ENCODE assay signal across 17 mouse cellular contexts in genomic region chr7:111263302-111263701, GRCm38 (mm10).
A peak's percentile ranks its signal among the peaks of the same experiment; 100 is the strongest.
DNase-seq lines count a peak whose midpoint lies in the region; ATAC-seq and TF ChIP-seq lines count a peak whose summit lies in the region.
"Had no signal": no experiment of that assay in that cellular context is flagged by ENCODE, and none has a peak within 500 bp of the region (broad histone marks: within the 10 kb centered on the region; RNA-seq: fewer than 3 reads in every experiment).

No protein-coding gene starts in this region.

- DNase-seq in forebrain, postnatal 0 days, result no peak
- DNase-seq in forebrain, embryonic 14.5 days (ENCODE audit: low spot score), result no peak
- DNase-seq in lung, adult 2 months, result no peak
- no peak for DNase-seq in lung, postnatal 14 days
- DNase-seq in ES-CJ7 (ENCODE audit: low read depth, low spot score), result peak; percentile 14
- DNase-seq in induced T-regulatory cell, adult 2 months (ENCODE audit: low read depth), result peak; percentile 29
- no peak for DNase-seq in right cerebral cortex, adult 18-20 months
- DNase-seq: adrenal gland, postnatal 36 days; cerebellum, adult 9-10 months; gastrocnemius, postnatal 36 days; liver, embryonic 13.5 days had no signal

- TF ChIP-seq POLR2A in lung, adult 2 months (IDR thresholded peaks at IDR 0.05; ENCODE audit: borderline replicate concordance, extremely low read depth, low read depth, low read length), result no peak

- H3K27me3 ChIP-seq in forebrain, postnatal 0 days (ENCODE audit: insufficient read depth, low read length), result no peaks in the 10 kb centered on the region
- H3K27me3 ChIP-seq in forebrain, embryonic 14.5 days (replicated peaks; ENCODE audit: control insufficient read depth, insufficient read depth, low read length), result no peaks in the 10 kb centered on the region
- no peaks in the 10 kb centered on the region for H3K27me3 ChIP-seq in midbrain, embryonic 15.5 days (replicated peaks)
- H3K27me3 ChIP-seq: forebrain, embryonic 15.5 days; heart, embryonic 15.5 days; liver, embryonic 13.5 days; neural tube, embryonic 15.5 days had no signal

- no peaks in the 10 kb centered on the region for H3K9me3 ChIP-seq in forebrain, postnatal 0 days (ENCODE audit: low read length)
- H3K9me3 ChIP-seq in forebrain, embryonic 14.5 days (replicated peaks; ENCODE audit: control insufficient read depth, low read length), result no peaks in the 10 kb centered on the region
- no peaks in the 10 kb centered on the region for H3K9me3 ChIP-seq in midbrain, embryonic 15.5 days
- H3K9me3 ChIP-seq: forebrain, embryonic 15.5 days; heart, embryonic 15.5 days; liver, embryonic 13.5 days; midbrain, embryonic 10.5 days; neural tube, embryonic 15.5 days had no signal

- no peaks in the 10 kb centered on the region for H3K36me3 ChIP-seq in forebrain, postnatal 0 days (ENCODE audit: insufficient read depth)
- no peaks in the 10 kb centered on the region for H3K36me3 ChIP-seq in forebrain, embryonic 14.5 days (ENCODE audit: control insufficient read depth, insufficient read depth, low read length)
- no peaks in the 10 kb centered on the region for H3K36me3 ChIP-seq in midbrain, embryonic 15.5 days (replicated peaks)
- H3K36me3 ChIP-seq: forebrain, embryonic 15.5 days; heart, embryonic 15.5 days; liver, embryonic 13.5 days; midbrain, embryonic 10.5 days; neural tube, embryonic 15.5 days had no signal

- no peaks in the 10 kb centered on the region for H3K4me1 ChIP-seq in forebrain, postnatal 0 days (ENCODE audit: insufficient read depth)
- no peaks in the 10 kb centered on the region for H3K4me1 ChIP-seq in forebrain, embryonic 14.5 days (ENCODE audit: control insufficient read depth, insufficient read depth, low read length)
- no peaks in the 10 kb centered on the region; the same call in 1 of the 2 replicates for H3K4me1 ChIP-seq in lung, adult 2 months (ENCODE audit: control insufficient read depth, insufficient read depth, low read length)
- H3K4me1 ChIP-seq in midbrain, embryonic 15.5 days, result no peaks in the 10 kb centered on the region
- H3K4me1 ChIP-seq: forebrain, embryonic 15.5 days; heart, embryonic 15.5 days; liver, embryonic 13.5 days; midbrain, embryonic 10.5 days had no signal

- WGBS in forebrain, postnatal 0 days, result 85% methylated on average over 1 of the region's 1 CpGs
- 83% methylated on average over 1 of the region's 1 CpGs for WGBS in forebrain, embryonic 14.5 days
- 68% methylated on average over 1 of the region's 1 CpGs for WGBS in lung, adult 2 months
- WGBS in midbrain, embryonic 15.5 days, result 77% methylated on average over 1 of the region's 1 CpGs

- H3K27ac ChIP-seq in forebrain, postnatal 0 days (ENCODE audit: low read depth, low read length), result no peak overlapping the region
- no peak overlapping the region for H3K27ac ChIP-seq in forebrain, embryonic 14.5 days (ENCODE audit: low read depth, low read length)
- no peak overlapping the region for H3K27ac ChIP-seq in midbrain, embryonic 15.5 days
- H3K27ac ChIP-seq: forebrain, embryonic 15.5 days; heart, embryonic 15.5 days; liver, embryonic 13.5 days; midbrain, embryonic 10.5 days; neural tube, embryonic 15.5 days had no signal

- TF ChIP-seq CTCF in forebrain, postnatal 0 days (IDR thresholded peaks at IDR 0.05; ENCODE audit: low read depth), result peak; percentile 33; the same call in 1 of the 2 replicates
- 0 out of 2 replicates have a peak, but pooled peaks have one; percentile 5 for TF ChIP-seq CTCF in lung, adult 2 months (IDR thresholded peaks at IDR 0.05; ENCODE audit: insufficient read depth, low read length)

- no peak overlapping the region for H3K9ac ChIP-seq in forebrain, postnatal 0 days
- no peak overlapping the region for H3K9ac ChIP-seq in forebrain, embryonic 14.5 days (ENCODE audit: low read length)
- no peak overlapping the region for H3K9ac ChIP-seq in midbrain, embryonic 15.5 days
- H3K9ac ChIP-seq: forebrain, embryonic 15.5 days; heart, embryonic 15.5 days; liver, embryonic 13.5 days; neural tube, embryonic 15.5 days had no signal

- H3K4me3 ChIP-seq in forebrain, postnatal 0 days (ENCODE audit: low read depth, low read length), result no peak overlapping the region
- H3K4me3 ChIP-seq in forebrain, embryonic 14.5 days (ENCODE audit: low read depth, low read length), result no peak overlapping the region
- H3K4me3 ChIP-seq in lung, adult 2 months (replicated peaks; ENCODE audit: extremely low read depth, low read depth, low read length), result no peak overlapping the region
- H3K4me3 ChIP-seq in midbrain, embryonic 15.5 days, result no peak overlapping the region
- H3K4me3 ChIP-seq: forebrain, embryonic 15.5 days; heart, embryonic 15.5 days; liver, embryonic 13.5 days; midbrain, embryonic 10.5 days; neural tube, embryonic 15.5 days had no signal

- no peak overlapping the region for H3K4me2 ChIP-seq in forebrain, postnatal 0 days (ENCODE audit: low read depth)
- H3K4me2 ChIP-seq in forebrain, embryonic 14.5 days (ENCODE audit: low read length), result no peak overlapping the region
- no peak overlapping the region for H3K4me2 ChIP-seq in midbrain, embryonic 15.5 days
- H3K4me2 ChIP-seq: forebrain, embryonic 15.5 days; heart, embryonic 15.5 days; liver, embryonic 13.5 days; neural tube, embryonic 15.5 days had no signal

- no peak for ATAC-seq in forebrain, postnatal 0 days
- no peak for ATAC-seq in forebrain, embryonic 14.5 days
- no peak for ATAC-seq in midbrain, embryonic 15.5 days (replicated peaks)
- ATAC-seq: forebrain, embryonic 15.5 days; inflammation-experienced regulatory T-cells, adult 6 months had no signal

Comparison
In these comparisons a context has a peak if more than half of its experiments do, and no peak if none do; other contexts are left out.
1. DNase-seq: peak in ES-CJ7 (single experiment) and induced T-regulatory cell, adult 2 months (single experiment); none in forebrain, postnatal 0 days (single experiment), forebrain, embryonic 14.5 days (single experiment), lung, adult 2 months (single experiment), lung, postnatal 14 days (single experiment) and right cerebral cortex, adult 18-20 months (single experiment).